Mouse (Mus musculus) hindbrain, embryonic 14.5 days (tissue): Measurements from ENCODE around the gene Ctbp1. TPM values are rescaled to one million over a fixed set of nuclear protein-coding genes. Genes with fewer than 3 reads are reported as not detected.

ENCODE experiments used
- ATAC-seq: fragments of 200-750 bp; cut with Nextera tagmentation; 2 replicates; pipeline ENCODE4 v1.8.0; 2017; ENCODE audit warnings: moderate number of reproducible peaks, mild to moderate bottlenecking, moderate TSS enrichment, moderate library complexity; ENCODE audit not compliant: low FRiP score
- DNase-seq: peaks from one replicate; pipeline ENCODE4 v3.0.0-alpha.2; 2015; ENCODE audit warnings: low spot score
- H3K27ac ChIP-seq: fragments of 300-500 bp; sonication (generic); 2 replicates; pipeline ENCODE4 v1.5.1; 2014; ENCODE audit warnings: mild to moderate bottlenecking, moderate library complexity
- H3K27me3 ChIP-seq: fragments of 300-500 bp; sonication (generic); 2 replicates; pipeline ENCODE4 v1.6.1; 2014; ENCODE audit warnings: mild to moderate bottlenecking, low read length, mixed read lengths; ENCODE audit not compliant: control insufficient read depth, insufficient read depth
- H3K36me3 ChIP-seq: fragments of 300-500 bp; sonication (generic); replicated peaks from 2 replicates; pipeline ENCODE4 v1.6.1; 2014; ENCODE audit not compliant: control insufficient read depth, insufficient read depth
- H3K4me1 ChIP-seq: fragments of 300-500 bp; sonication (generic); replicated peaks from 2 replicates; pipeline ENCODE4 v1.6.1; 2014; ENCODE audit warnings: antibody characterized with exemption, low read length, mixed read lengths; ENCODE audit not compliant: control insufficient read depth, insufficient read depth
- H3K4me2 ChIP-seq: fragments of 300-500 bp; sonication (generic); replicated peaks from 2 replicates; pipeline ENCODE4 v1.6.1; 2014; ENCODE audit warnings: mild to moderate bottlenecking, moderate library complexity
- H3K4me3 ChIP-seq: fragments of 300-500 bp; sonication (generic); replicated peaks from 2 replicates; pipeline ENCODE4 v1.5.1; 2014; ENCODE audit warnings: mild to moderate bottlenecking, low read length
- H3K9ac ChIP-seq: fragments of 300-500 bp; sonication (generic); 2 replicates; pipeline ENCODE4 v1.6.1; 2014
- H3K9me3 ChIP-seq: fragments of 300-500 bp; sonication (generic); 2 replicates; pipeline ENCODE4 v1.6.1; 2016; ENCODE audit warnings: low read length; ENCODE audit not compliant: control insufficient read depth
- WGBS: fragments of 180-500 bp; shearing (Covaris S2); extraction: QIAGEN DNeasy Blood & Tissue Kit; methylation state at CpG from one replicate; pipeline ENCODE4 v1.1.7; 2014; 5-methylcytosine and 5-hydroxymethylcytosine counted together
- polyA plus RNA-seq: library from polyadenylated mRNA; unstranded; fragments of >200 nt; fragmentation: Nextera tagmentation; extraction: Ambion mirVana; gene quantifications from 2 replicates; pipeline ENCODE4 v1.2.1, GENCODE M21; 2014

Gene Ctbp1
- polyA plus RNA-seq, 1 experiment from 2014 or later = 498 TPM

DNA sequence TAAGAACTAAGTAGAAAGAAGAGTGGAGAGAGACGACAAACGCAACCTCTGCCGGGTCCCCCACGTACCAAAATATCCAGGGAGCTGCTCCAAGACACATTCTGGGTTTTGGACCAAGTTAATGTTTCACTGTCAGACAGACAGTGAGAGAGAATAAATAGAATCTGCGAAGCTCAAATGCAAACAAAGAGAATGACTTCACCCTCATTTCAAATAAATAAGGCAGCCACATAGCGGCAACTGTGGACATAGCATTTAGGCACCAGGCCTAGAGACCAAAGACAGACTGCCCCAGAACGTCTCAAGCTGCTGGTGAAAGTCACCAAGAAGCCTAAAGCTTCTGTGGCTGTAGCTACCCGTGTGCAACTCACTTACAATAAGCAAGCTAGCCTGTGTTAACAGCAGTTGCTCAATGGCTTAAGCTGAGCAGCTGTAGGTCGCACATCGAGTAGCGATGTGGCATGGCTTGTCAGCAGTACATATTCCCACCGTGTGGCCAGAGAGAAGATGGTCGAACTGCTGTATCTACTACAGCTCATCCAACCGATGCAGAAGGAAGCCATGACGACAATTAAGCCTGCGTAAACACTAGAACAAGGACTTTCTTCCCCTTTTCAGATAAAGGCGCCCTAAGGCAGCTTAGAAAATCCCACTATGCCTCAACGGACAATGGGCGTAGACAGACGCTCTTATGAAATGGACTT lies 55.9 kb downstream of the Ctbp1 start:
- no peak overlapping the region for H3K4me2 ChIP-seq
- no peak for ATAC-seq
- no peaks in the 10 kb centered on the region for H3K4me1 ChIP-seq
- no peaks in the 10 kb centered on the region for H3K9me3 ChIP-seq
- no peaks in the 10 kb centered on the region for H3K36me3 ChIP-seq
- DNase-seq = no peak
- no peak overlapping the region for H3K4me3 ChIP-seq
- WGBS = 69% methylated on average over 20 of the region's 20 CpGs
- no peak overlapping the region for H3K27ac ChIP-seq
- H3K27me3 ChIP-seq = no peaks in the 10 kb centered on the region
- no peak overlapping the region for H3K9ac ChIP-seq

DNA sequence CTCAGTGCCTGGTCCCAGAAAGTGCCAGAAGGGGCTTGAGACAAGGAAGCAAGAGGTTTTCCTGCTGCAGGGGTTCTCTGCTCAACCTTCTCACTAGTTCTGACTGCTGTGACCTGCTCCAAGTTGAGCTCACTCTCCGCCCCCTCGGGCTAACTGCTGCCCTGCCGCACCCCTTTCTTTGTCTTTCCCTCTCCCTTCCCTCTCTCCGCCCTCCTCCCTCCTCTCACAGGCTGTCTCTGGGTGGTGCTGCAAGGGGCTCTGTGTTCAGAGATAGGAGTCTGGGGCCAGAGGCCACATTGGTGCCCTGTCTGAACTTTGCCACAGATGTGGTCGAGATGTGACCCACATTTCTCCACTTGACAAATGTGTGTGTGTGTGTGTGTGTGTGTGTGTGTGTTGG lies 56.7 kb downstream of the Ctbp1 start, which contains the start of gene Spon2:
TSS of gene Spon2 (minus strand) at position 375 of the 400 bp plus-strand sequence.
- Histone ChIP-seq H3K27ac (no peak within 1 kb of the TSS), H3K9ac (no peak within 1 kb of the TSS; the same call in 1 of the 2 replicates), H3K27me3 (no peaks in the 10 kb centered on the region), H3K36me3 (no peaks in the 10 kb centered on the region), H3K9me3 (no peaks in the 10 kb centered on the region), H3K4me3 (no peak within 1 kb of the TSS), H3K4me2 (no peak within 1 kb of the TSS), H3K4me1 (no peaks in the 10 kb centered on the region)
- WGBS = 19% methylated on average over 5 of the region's 5 CpGs
- no peak for DNase-seq
- no peak for ATAC-seq

DNA sequence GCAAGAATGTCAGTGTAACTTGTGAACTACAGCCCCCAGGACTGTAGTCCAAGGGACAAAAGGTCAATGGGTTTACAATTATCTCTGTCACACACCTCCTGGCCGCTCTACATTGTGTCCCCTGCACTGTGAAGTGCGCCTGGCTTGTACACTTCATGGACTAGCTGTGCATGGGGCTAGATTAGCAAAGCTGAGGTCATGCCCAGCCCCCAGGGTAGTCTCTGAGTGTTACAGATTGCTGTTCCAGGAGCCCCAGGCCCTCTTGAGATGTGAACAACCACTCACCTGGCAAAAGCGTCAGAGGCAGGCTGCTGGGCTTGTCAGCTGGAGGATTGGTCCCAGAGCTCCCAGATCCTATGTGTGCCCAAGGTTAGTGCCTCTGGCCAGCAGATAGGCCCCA lies 57.1 kb downstream of the Ctbp1 start:
- Histone ChIP-seq H3K4me1 (no peaks in the 10 kb centered on the region), H3K27me3 (no peaks in the 10 kb centered on the region), H3K27ac (no peak overlapping the region), H3K9ac (no peak overlapping the region; the same call in 1 of the 2 replicates), H3K4me2 (no peak overlapping the region), H3K9me3 (no peaks in the 10 kb centered on the region), H3K4me3 (no peak overlapping the region), H3K36me3 (no peaks in the 10 kb centered on the region)
- DNase-seq (no peak), ATAC-seq (no peak)
- WGBS = 53% methylated on average over 3 of the region's 3 CpGs

DNA sequence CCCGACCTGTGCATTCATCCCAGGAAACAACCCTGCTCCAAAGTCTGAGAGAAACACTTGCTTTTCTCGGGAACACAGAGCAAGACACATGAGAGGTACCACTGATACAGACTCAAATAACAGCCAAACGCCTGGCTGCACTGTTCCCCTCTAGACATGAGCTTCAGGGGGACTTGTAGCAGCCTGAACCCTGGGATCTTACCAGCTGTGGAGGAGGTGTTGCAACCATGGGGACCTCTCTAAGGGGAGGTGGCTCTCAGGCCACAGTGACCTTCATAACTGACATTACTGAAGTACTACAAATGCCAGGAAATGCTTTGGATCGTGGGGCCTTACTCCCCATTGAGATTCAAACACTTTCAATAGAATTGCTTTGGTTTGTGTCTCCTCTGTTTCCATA lies 60.1 kb downstream of the Ctbp1 start:
- no peaks in the 10 kb centered on the region for H3K9me3 ChIP-seq
- H3K4me3 ChIP-seq = no peak overlapping the region
- H3K27ac ChIP-seq = no peak overlapping the region
- DNase-seq = no peak
- 78% methylated on average over 4 of the region's 4 CpGs for WGBS
- H3K4me1 ChIP-seq = no peaks in the 10 kb centered on the region
- no peak for ATAC-seq
- H3K36me3 ChIP-seq = no peaks in the 10 kb centered on the region
- no peaks in the 10 kb centered on the region for H3K27me3 ChIP-seq
- no peak overlapping the region for H3K4me2 ChIP-seq
- H3K9ac ChIP-seq = no peak overlapping the region

DNA sequence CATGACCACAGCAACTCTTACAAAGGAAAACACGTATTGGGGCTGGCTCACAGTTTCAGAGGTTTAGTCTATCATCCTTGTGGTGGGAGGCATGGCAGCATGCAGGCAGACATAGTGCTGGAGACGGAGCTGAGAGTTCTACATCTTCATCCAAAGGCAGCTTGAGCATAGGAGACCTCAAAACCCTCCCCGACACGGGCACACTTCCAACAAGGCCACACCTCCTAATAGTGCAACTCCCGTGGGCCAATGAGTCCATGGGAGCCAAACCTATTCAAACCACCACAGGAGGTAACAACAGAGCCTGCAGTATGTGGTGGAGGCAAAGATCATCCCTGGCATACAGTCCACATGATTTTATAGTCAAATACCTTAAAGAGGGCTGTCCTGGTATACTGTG lies 63.5 kb downstream of the Ctbp1 start:
- H3K27ac ChIP-seq = no peak overlapping the region
- no peaks in the 10 kb centered on the region for H3K27me3 ChIP-seq
- no peaks in the 10 kb centered on the region for H3K4me1 ChIP-seq
- no peak overlapping the region for H3K4me3 ChIP-seq
- ATAC-seq (no peak), DNase-seq (no peak)
- no peaks in the 10 kb centered on the region for H3K9me3 ChIP-seq
- 85% methylated on average over 5 of the region's 5 CpGs for WGBS
- H3K4me2 ChIP-seq = no peak overlapping the region
- no peak overlapping the region for H3K9ac ChIP-seq
- H3K36me3 ChIP-seq = no peaks in the 10 kb centered on the region

DNA sequence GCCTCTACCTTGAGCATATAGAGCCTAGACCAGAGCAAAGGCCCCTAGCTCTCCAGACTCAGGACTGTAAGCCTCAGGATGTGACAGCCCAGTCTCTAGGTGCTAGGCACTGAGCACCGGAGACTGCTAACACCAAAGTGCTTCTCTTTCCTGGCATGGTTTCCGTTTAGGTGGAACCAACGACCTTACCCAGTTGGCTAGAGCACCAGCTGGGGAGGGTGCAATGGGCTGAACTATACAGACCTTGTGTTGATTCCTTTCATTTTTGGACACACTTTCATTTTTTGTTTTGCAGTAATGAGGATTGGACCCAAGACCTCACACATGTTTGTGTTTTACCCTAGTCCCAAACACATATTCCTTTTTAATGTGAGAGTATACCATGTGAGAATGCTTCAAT lies 64.3 kb downstream of the Ctbp1 start:
- ATAC-seq (no peak), DNase-seq (no peak)
- no peaks in the 10 kb centered on the region for H3K9me3 ChIP-seq
- no peaks in the 10 kb centered on the region for H3K4me1 ChIP-seq
- no peak overlapping the region for H3K4me3 ChIP-seq
- H3K27ac ChIP-seq = no peak overlapping the region
- no peaks in the 10 kb centered on the region for H3K36me3 ChIP-seq
- H3K9ac ChIP-seq = no peak overlapping the region
- WGBS = 86% methylated on average over 3 of the region's 3 CpGs
- no peaks in the 10 kb centered on the region for H3K27me3 ChIP-seq
- H3K4me2 ChIP-seq = no peak overlapping the region

DNA sequence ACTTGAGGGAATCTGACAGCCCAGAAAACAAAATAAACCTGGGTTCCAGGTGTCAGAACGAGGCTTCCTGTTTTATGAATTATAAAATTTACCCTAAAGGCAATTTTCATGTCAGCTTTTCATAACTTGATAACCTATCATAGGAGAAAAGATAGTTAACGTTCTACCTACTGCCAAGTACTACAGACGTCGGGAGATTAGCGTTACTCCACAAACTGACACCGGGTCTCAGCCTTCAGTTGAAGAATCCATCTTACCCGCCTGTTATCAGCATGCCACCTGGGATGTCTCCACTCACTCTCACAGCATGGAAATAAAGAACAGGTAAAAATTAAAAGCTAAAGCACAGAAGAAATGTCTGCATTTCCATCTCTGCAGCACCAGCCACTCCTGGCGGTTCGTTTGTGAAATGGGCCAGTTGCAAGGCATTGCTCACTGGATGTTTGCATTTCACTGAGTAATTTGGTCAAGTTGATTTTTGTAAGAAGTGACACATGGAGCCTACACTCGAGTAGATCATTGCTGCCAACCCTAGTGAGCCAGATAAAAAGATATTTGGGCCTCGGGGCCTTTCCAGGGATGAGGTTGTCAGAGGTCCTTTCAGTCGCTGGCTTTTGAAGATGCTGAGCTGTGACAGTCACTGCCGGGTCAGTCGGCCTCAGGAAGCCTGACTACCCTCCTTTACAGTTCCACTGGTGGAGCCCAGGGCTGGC lies 66.1 kb downstream of the Ctbp1 start:
- Histone ChIP-seq H3K4me1 (no peaks in the 10 kb centered on the region), H3K27me3 (no peaks in the 10 kb centered on the region), H3K9ac (no peak overlapping the region), H3K4me3 (no peak overlapping the region), H3K9me3 (no peaks in the 10 kb centered on the region), H3K4me2 (no peak overlapping the region), H3K36me3 (no peaks in the 10 kb centered on the region), H3K27ac (no peak overlapping the region)
- no peak for ATAC-seq
- DNase-seq = no peak
- 81% methylated on average over 14 of the region's 14 CpGs for WGBS

DNA sequence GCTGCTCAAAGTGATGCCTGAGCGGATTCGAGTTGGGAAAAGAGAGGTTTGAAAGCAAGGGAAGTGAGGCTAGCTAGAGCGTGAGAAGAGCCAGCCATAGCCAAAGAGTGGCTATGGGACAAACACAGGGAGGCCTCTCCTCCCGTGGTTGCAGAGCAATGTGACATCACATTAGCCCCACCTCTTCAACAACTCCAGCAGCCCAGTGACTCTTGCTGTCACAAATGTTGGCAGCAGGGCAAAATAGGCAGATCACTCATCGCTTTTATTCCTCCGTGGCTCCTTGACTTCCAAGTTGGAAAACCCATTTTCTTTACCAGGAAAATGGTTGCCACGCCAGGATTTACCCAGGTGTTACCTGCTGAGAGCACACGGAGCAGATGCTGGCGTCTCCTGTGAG lies 67.7 kb downstream of the Ctbp1 start:
- Histone ChIP-seq H3K4me2 (no peak overlapping the region), H3K4me1 (no peaks in the 10 kb centered on the region), H3K9me3 (no peaks in the 10 kb centered on the region), H3K36me3 (no peaks in the 10 kb centered on the region), H3K27me3 (no peaks in the 10 kb centered on the region), H3K27ac (no peak overlapping the region), H3K4me3 (no peak overlapping the region), H3K9ac (no peak overlapping the region)
- DNase-seq (no peak), ATAC-seq (no peak)
- WGBS = 62% methylated on average over 9 of the region's 9 CpGs

DNA sequence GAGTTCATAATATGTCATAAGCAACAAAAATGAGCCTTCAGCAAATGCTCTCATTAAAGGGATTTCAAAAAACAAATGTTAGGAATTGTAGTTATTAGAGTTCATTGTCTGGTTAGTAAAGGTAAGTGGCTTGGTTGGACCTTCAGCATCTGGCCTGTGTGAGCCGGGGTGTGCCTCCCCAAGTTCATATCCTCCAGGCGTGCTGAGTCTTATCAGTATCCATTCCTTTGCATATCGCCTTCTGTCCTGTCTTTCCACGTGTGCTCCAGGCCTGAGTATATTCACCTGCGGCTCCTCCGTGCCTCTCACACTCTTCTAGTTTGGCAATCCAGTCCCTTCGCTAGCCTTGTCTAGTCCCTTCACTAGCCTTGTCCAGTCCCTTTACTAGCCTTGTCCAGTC lies 68.5 kb downstream of the Ctbp1 start:
- ATAC-seq = no peak

More for the DNA sequence above, 68.5 kb downstream of the Ctbp1 start:
- no peak overlapping the region for H3K4me3 ChIP-seq
- 92% methylated on average over 7 of the region's 7 CpGs for WGBS
- DNase-seq = no peak
- H3K9ac ChIP-seq = no peak overlapping the region
- no peaks in the 10 kb centered on the region for H3K27me3 ChIP-seq
- no peaks in the 10 kb centered on the region for H3K4me1 ChIP-seq
- no peak overlapping the region for H3K27ac ChIP-seq
- H3K9me3 ChIP-seq = no peaks in the 10 kb centered on the region
- H3K4me2 ChIP-seq = no peak overlapping the region
- H3K36me3 ChIP-seq = no peaks in the 10 kb centered on the region
